Mouse (Mus musculus) retina, postnatal 7 days (tissue): ENCODE results near the gene Ripor2.
"Not testable (repeated sequence)": the region's sequence is repeated elsewhere in the genome, so short reads cannot be mapped to it uniquely, and the experiment has no call there.

Source experiments
- DNase-seq: peaks from one replicate; pipeline ENCODE4 v3.0.0-alpha.2; 2012; ENCODE audit warnings: low read depth, low spot score

The Ripor2 gene

GRCm38 (mm10) chr13:24761403-24762227 lies 179.6 kb downstream of the Ripor2 start, which contains the start of gene Gmnn:
Gene Gmnn, minus strand, starts transcription at chr13:24761923.
- peak; percentile 64 for DNase-seq

- no peak for DNase-seq
Measured at GRCm38 (mm10) chr13:24762254-24762653, 180.3 kb downstream of the Ripor2 start.

GRCm38 (mm10) chr13:24767809-24768208 lies 185.8 kb downstream of the Ripor2 start:
- DNase-seq: not testable (repeated sequence)

- not testable (repeated sequence) for DNase-seq
Measured at GRCm38 (mm10) chr13:24771482-24771881, 189.5 kb downstream of the Ripor2 start.

- peak; percentile 63 for DNase-seq
Measured at GRCm38 (mm10) chr13:24776146-24776844, 194.3 kb downstream of the Ripor2 start.

GRCm38 (mm10) chr13:24778026-24778425 lies 196.0 kb downstream of the Ripor2 start:
- no peak for DNase-seq

- no peak for DNase-seq
Measured at GRCm38 (mm10) chr13:24778706-24779380, 196.9 kb downstream of the Ripor2 start.

GRCm38 (mm10) chr13:24781916-24782315 lies 199.9 kb downstream of the Ripor2 start:
- DNase-seq: no peak
